Mouse (Mus musculus) spleen, postnatal 0 days (tissue): ENCODE data around the gene Wdr61. TPM values are rescaled to one million over a fixed set of nuclear protein-coding genes. Genes with fewer than 3 reads are reported as not detected.

ENCODE experiments used
- polyA plus RNA-seq: library from polyadenylated mRNA; unstranded; fragments of >200 nt; fragmentation: Nextera tagmentation; extraction: Ambion mirVana; gene quantifications from 2 replicates; pipeline ENCODE4 v1.2.1, GENCODE M21; 2015

The Wdr61 gene
- polyA plus RNA-seq = 107 and 111 TPM in 2 replicates

DNA sequence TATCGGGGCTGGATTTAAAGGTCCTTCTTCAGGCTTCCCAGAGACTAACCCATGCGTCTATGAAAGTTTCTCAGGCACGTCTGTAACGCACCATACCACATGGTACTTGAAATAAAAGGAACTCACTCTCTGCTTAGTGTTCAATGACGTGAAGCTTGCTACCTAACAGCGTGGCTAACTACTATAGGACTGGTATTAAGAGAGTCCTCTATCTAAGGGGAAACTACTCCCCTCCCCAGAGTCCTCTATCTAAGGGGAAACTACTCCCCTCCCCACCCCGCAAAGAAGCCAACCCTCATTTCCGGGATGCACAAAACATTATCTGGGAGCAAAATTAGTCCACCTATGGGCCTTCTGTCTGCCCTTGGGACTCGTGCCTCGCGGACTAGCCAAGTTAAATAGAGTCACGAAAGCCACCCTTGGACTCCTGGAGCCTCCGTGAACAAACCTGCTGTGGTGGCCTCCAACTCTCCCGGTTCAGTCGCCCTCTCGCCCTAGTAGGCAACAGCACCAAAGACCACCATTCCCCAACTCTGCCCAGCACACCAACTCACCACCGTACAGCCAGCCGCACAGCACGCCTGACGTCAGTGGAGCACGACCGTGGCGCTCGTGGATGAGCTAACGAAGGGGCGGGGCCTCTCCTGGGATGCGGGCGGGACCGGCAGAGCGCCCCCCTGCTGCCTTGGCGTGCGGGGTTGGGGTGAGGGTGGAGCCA, at the start of gene Wdr61:
TSS of gene Wdr61 (minus strand) at position 599 of the 718 bp plus-strand sequence.

DNA sequence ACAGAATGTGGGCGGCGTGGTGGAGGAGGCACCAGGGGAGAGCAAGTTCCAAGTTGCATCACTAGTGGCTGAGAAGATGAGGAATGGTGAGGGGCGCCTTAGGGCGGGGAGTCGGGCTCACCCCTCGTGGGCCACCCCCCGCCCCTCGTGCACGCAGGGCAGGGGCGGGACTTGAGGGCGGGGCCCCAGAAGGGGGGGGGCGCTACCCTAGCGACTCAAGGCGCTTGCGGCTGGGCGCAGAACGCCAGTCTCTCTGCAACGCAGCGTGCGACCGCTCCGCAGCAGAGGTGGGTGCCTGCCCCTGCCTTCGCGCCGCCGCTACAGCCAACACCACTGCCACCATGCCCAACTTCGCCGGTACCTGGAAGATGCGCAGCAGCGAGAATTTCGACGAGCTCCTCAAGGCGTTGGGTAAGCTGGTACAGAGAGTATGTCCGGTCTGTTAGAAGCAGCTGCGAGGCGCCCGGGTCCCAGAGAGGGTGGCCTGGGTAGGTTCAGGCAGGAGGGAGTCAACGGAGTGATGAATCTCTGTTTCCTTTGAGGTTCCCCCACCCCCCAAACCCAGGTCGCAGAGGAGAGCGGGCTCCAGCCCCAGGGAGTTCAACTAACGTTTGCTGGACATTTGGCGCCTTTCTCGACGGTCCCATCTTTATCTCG, 30.4 kb upstream of the Wdr61 start, which contains the start of gene Crabp1:
TSS of gene Crabp1 (plus strand) at position 188 of the 657 bp plus-strand sequence.

DNA sequence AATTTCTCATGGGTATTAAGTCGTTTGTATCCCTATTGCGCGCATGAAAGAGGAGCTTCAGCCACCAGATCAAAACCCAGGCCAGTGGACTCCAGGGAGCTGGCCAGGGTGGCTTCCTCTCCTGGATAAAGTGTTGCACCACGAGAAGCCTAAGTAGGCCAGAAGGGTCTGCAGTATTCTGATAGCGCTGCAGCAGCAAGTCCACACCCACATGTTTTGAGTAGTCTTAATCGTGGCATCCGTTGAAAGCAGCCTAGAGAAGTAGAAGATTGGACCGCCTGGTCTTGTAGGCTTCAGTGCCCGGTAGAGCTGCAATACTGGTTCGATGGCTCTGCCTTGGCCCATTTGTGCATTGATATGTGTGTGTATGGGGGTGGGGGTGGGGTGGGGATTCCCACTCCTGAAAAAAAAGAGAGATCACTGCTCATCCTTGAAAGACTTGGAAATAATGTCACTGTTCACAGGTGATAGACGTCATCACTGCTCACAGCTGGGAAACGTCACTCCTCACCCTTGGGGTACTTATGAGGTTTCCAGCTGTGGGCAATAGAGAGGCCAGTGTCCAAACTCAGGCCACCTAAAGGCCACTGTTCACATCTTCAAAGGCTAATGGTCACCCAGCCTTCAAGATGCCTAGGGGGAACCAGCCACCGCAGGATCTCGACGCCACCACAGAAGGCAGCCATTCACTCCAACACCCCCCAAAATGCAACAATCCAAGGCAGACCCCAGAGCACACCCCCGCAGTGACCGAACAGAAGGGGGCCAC, 35.8 kb downstream of the Wdr61 start, which contains the start of gene Dnaja4:
TSS of gene Dnaja4 (plus strand) at position 556 of the 769 bp plus-strand sequence.

Other genes with a start within 250 kb of the Wdr61 start
- 4.1 and 5.8 TPM in 2 replicates for gene Dmxl2, start 232.9 kb downstream of the Wdr61 start, polyA plus RNA-seq
- not detected in 2 replicates for gene Sh2d7, start 195.5 kb downstream of the Wdr61 start, polyA plus RNA-seq
- gene Cib2, start 174.3 kb downstream of the Wdr61 start, polyA plus RNA-seq = 2.3 and 4.2 TPM in 2 replicates
- 98.7 and 98.9 TPM in 2 replicates for gene Idh3a, start 148.2 kb downstream of the Wdr61 start, polyA plus RNA-seq
- 0.47 and 0.53 TPM in 2 replicates for gene Acsbg1, start 72.6 kb downstream of the Wdr61 start, polyA plus RNA-seq
- gene Dnaja4, start 35.6 kb downstream of the Wdr61 start, polyA plus RNA-seq = 8.8 and 11.2 TPM in 2 replicates
- gene Crabp1, start 30.2 kb upstream of the Wdr61 start, polyA plus RNA-seq = 25.7 and 47.7 TPM in 2 replicates
- 11.2 and 12.9 TPM in 2 replicates for gene Ireb2, start 129.3 kb upstream of the Wdr61 start, polyA plus RNA-seq
- gene Hykk, start 182.8 kb upstream of the Wdr61 start, polyA plus RNA-seq = 0.93 and 1.1 TPM in 2 replicates
- 168 and 172 TPM in 2 replicates for gene Psma4, start 216.3 kb upstream of the Wdr61 start, polyA plus RNA-seq
- gene AY074887, start 216.5 kb upstream of the Wdr61 start, polyA plus RNA-seq = 0.32 and 0.81 TPM in 2 replicates
- not detected in 2 replicates for gene Chrna5, start 246.4 kb upstream of the Wdr61 start, polyA plus RNA-seq